Mouse (Mus musculus): Measurements from ENCODE around the gene Ak7.

The Ak7 gene

DNA sequence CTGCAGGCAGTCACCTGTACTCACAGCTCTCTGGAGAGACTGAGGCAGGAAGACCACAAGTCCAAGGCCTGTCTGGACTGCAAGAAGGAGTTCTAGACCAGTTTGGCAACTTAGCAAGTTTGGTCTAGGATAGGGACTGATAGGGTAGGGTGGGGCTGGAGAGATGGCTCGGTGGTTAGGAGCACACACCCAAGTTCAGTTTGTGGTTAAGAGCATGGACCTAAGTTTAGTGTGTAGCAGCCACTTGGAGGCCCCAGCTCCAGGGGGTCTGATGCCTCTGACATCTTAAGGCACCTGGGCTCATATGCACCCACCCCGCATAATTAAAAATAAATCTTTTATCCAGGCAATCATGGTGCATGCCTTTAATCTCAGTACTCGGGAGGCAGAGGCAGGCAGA, 21.5 kb downstream of the Ak7 start:
- in situ Hi-C loops (cut with MboI, MseI), result no loop called here

- in situ Hi-C loops (cut with MboI, MseI), result no loop called here
These were observed 22.2 kb downstream of the Ak7 start for GRCm38 (mm10) chr12:105727964-105728363.

DNA sequence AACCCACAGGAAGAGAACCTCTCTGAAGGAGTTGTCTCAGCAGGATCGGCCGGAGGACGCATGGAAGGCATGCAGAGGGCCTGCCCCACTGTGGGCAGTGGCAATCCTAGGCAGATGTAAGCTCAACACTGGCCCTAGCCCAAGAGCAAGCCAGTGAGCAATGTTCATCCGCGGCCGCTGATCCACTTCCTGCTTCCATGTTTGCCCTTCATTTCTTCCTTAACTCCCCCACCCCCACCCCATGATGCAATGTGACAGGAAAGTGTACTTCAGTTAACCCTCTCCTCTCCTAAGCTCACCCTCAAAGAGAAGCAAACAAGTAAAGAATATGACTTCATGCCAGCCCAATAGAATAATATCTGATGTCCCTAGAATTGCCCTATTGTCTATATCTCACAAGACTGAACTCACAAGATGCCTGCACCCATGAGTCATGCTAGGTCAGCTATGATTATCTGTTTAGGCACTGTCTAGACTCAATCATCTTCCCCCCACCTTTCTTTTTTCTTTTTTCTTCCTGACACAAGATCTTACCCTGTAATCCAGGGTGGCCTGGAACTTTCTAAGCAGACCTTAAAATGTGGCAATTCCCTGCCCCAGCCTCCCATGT, 25.2 kb downstream of the Ak7 start:
- in situ Hi-C loops (cut with MboI, MseI), result no loop called here

DNA sequence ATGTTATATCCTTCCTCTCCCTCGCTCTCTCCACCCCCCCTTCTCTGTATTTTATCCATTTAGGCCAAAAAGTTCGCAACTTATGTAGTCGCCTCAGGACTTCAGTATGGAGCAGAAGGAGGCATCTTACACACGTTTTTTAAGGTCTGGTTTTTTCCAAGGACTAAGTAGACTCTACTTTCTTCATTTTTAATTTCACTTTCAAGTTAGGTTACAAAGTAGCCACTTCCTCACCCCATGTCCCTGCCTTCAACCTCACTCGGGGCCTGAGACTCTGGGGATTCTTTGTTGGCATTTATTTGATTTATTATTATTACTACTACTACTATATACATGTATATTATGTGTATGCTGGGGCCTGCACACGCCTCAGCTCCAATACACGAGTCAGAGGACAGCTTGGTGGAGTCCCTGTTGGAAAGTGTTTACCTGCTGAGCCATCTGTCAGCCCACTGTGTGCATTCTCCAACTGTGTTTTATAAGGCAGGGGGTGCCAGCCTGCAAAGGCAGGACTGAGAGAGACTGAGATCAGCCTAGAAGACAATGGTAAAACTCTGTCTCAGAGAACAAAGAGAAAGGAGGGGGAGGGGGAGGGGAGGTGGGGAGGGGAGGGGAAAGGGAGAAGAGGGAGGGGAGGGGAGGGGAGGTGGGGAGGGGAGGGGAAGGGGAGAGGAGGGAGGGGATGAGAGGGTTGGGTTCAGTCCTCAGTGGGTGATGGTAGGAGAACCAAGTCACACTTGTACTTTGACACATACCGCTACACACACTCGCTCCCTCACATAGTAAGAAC, 27.8 kb downstream of the Ak7 start:
- in situ Hi-C loops (cut with MboI, MseI), result no loop called here

- in situ Hi-C loops (cut with MboI, MseI), result no loop called here
These were observed 29.6 kb downstream of the Ak7 start for GRCm38 (mm10) chr12:105735226-105735888.

DNA sequence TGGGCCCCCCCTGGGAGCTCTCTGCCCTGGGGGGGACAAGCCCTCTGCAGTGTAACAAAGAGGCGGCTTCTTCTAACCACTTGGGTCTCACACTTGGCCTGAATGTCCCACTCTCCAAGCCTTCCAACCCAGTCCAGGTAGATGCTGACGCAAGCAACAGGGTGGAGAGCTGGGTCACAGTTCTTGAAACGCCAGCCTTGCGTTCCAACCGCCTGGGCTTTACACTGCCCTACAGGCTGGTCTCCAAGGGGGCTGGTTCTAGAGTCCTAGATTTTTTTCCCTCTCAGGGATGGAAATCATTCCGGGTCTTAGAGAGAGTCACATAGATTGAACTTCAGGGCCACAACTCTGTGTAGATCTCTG, 30.1 kb downstream of the Ak7 start:
- in situ Hi-C loops (cut with MboI, MseI), result no loop called here

- in situ Hi-C loops (cut with MboI, MseI), result no loop called here
These were observed 32.7 kb downstream of the Ak7 start for GRCm38 (mm10) chr12:105738316-105739096.

GRCm38 (mm10) chr12:105739656-105740055, 33.9 kb downstream of the Ak7 start:
- in situ Hi-C loops (cut with MboI, MseI), result no loop called here

GRCm38 (mm10) chr12:105748114-105748513, 42.3 kb downstream of the Ak7 start:
- in situ Hi-C loops (cut with MboI, MseI), result no loop called here

DNA sequence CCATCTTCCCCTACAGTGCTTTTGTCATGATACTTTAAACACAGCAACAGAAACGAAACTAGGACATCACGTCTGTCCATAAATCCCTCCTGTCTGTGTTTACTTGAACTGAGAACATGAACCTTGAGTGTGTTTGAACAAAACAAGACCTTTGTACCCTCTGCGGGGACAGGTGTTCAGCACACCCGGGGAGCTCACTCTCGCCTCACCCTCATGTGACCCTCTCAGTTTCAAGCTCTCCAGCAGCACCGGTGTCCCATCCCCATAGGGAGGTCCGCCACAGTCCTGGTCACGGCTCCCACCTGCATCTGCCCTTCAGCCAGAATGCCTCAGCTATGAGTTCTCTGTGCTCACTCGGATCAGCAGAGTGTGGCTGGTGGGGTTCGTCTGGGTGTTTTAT, 48.0 kb downstream of the Ak7 start:
- in situ Hi-C loops (cut with MboI, MseI), result no loop called here

DNA sequence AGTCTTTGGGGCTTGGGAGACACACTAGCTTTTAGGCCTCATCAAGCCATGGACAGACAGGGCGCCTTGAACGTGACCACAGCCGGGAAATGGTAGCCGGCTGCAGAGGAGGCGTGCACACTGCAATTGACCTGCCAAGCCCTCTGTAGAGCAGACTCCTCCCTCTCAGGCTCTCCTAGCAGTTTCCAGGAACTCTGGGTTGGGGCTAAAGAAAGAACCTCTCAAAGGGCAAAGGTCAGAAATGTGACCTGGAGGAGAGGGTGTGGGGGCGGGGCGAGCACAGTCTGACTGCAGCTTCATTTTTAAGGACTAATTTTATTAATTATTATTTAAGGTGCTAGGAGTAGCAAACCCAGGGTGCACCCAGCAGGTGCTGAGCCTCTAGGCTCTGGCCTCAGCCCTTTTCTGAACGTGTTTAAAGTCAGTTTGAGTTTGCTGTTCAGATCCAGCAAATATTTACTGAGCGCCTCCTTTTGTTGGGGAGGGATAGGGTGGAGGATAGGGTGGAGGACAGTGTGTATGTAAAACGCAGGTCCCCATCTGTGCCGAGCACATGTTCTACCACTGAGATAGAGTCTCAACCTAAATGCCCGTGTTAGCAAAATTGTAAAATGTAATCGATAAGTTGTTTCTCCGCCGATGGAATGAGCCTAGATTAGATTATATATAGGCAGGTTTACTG, 52.2 kb downstream of the Ak7 start:
- in situ Hi-C loops (cut with MboI, MseI), result no loop called here

DNA sequence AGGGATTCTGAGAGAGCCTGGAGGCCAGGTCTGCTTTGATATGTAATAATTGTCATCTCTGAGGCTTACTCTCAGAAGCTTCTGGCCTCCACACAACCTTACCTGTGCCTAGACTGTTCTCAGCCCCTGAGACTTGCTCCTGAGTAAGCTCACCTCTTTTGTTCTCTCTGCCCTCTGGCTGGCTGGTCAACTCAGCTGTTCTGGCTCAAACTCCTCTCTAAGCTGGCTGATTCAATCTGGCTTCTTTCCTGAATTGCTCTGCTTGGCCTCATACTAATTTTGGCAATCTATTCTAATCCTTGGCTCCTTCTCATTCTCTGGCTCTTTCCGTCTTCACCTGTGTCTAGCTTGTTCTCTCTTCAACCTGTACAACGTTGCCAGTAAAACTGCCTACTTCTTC, 53.1 kb downstream of the Ak7 start:
- in situ Hi-C loops (cut with MboI, MseI), result no loop called here

GRCm38 (mm10) chr12:105759849-105760478, 54.2 kb downstream of the Ak7 start:
- in situ Hi-C loops (cut with MboI, MseI), result no loop called here

GRCm38 (mm10) chr12:105761171-105761570, 55.4 kb downstream of the Ak7 start:
- in situ Hi-C loops (cut with MboI, MseI), result no loop called here

DNA sequence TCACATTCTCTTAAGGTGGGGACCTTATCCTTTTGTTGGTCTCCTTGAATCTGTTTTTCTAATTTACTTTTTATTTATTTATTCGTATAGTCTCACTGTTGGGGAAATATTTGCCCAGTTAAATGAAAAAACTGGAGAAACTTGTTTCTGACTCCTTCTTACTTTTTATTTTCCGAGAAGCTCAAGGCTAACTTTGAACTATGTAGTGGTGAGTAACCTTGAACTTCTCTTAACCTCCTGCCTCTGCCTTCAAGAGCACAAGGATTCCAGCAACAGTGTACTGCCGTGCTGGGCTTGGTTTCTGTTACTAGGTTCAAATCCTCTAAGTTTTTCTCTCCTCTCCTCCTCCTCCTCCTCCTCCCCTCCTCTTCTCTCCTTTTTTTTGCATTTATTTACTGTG, 55.9 kb downstream of the Ak7 start:
- in situ Hi-C loops (cut with MboI, MseI), result no loop called here

DNA sequence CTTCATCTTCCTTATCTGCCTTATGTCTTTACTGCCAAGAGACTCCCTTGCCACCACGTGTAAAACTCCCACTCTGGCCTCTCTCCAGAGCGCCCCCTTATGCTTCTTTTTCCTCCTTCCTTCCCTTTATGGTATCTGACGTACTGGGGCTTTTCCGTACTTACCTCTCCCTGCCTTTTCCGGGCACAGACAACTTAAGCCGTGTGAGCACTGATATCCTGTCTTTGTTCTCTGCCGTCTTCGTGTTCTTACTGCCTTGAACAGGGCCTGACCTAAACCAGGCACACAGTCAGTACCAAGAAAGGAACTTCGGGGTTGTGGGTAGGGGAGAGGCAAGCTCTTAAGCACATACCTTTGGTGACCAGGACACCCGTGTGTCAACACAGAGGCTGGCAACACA, 63.9 kb downstream of the Ak7 start:
- in situ Hi-C loops (cut with MboI, MseI), result no loop called here

DNA sequence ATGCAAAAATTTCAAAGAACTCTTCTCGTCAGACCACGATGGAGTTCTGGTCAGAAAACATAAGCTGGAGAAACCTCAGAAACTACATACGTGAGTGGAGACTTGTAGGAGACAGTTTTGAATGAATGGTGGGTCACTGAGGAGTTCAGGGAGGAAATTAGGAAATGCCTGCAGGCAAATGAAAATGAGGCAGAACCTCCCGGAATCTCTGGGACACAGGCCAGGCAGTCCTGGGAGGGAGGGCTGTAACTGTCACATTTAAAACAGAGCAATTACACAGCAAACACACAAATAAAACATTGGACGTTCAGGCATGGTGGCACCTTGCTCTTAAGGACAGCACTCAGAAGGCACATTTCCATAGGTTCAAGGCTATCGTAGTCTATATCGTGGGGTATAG, 69.1 kb downstream of the Ak7 start:
- in situ Hi-C loops (cut with MboI, MseI), result no loop called here

GRCm38 (mm10) chr12:105777651-105778050, 71.9 kb downstream of the Ak7 start:
- in situ Hi-C loops (cut with MboI, MseI), result no loop called here

- in situ Hi-C loops (cut with MboI, MseI), result no loop called here
These were observed 78.6 kb downstream of the Ak7 start, which contains the start of gene Papola for GRCm38 (mm10) chr12:105784196-105784999. Papola (plus strand) TSS chr12:105784694.

Measured in T-helper 1 cell (primary cell).